In genomic region chr7:90427006-90427405, GRCm38 (mm10) we compare ENCODE assay signal across 8 mouse cellular contexts. TPM values are rescaled to one million over a fixed set of nuclear protein-coding genes. Genes with fewer than 3 reads are reported as not detected.
DNase-seq lines count a peak whose midpoint lies in the region; ATAC-seq lines count a peak whose summit lies in the region.

No protein-coding gene starts in this region.

- H3K4me3 ChIP-seq in kidney, embryonic 16.5 days (ENCODE audit: low read length), result 0 out of 2 replicates have a peak overlapping the region, but pooled peaks have one; percentile 48
- peak overlapping the region; percentile 50 for H3K4me3 ChIP-seq in forebrain, embryonic 10.5 days
- H3K4me3 ChIP-seq in hindbrain, embryonic 16.5 days (ENCODE audit: low read length), result peak overlapping the region; percentile 51
- peak overlapping the region; percentile 43 for H3K4me3 ChIP-seq in midbrain, embryonic 13.5 days (replicated peaks)

- H3K27me3 ChIP-seq in kidney, embryonic 16.5 days (ENCODE audit: insufficient read depth, low read length), result 0 out of 2 replicates have a peak, but pooled peaks cover 2% of the 10 kb centered on the region
- H3K27me3 ChIP-seq in forebrain, embryonic 10.5 days (ENCODE audit: poor library complexity, severe bottlenecking), result no peaks in the 10 kb centered on the region
- H3K27me3 ChIP-seq in hindbrain, embryonic 16.5 days (replicated peaks; ENCODE audit: control insufficient read depth, insufficient read depth, low read length), result no peaks in the 10 kb centered on the region
- H3K27me3 ChIP-seq in midbrain, embryonic 13.5 days, result no peaks in the 10 kb centered on the region

- peak overlapping the region; percentile 70 for H3K4me2 ChIP-seq in kidney, embryonic 16.5 days (replicated peaks; ENCODE audit: low read depth, low read length)
- peak overlapping the region; percentile 87 for H3K4me2 ChIP-seq in hindbrain, embryonic 16.5 days (ENCODE audit: low read length)
- H3K4me2 ChIP-seq in midbrain, embryonic 13.5 days (replicated peaks), result peak overlapping the region; percentile 73

- no peaks in the 10 kb centered on the region for H3K9me3 ChIP-seq in kidney, embryonic 16.5 days (ENCODE audit: low read length)
- H3K9me3 ChIP-seq in forebrain, embryonic 10.5 days, result no peaks in the 10 kb centered on the region
- H3K9me3 ChIP-seq in hindbrain, embryonic 16.5 days (ENCODE audit: control insufficient read depth, low read length), result no peaks in the 10 kb centered on the region
- no peaks in the 10 kb centered on the region for H3K9me3 ChIP-seq in midbrain, embryonic 13.5 days

- no peak overlapping the region; the same call in 1 of the 2 replicates for H3K9ac ChIP-seq in kidney, embryonic 16.5 days (replicated peaks; ENCODE audit: low read length)
- peak overlapping the region; percentile 65; the same call in 1 of the 2 replicates for H3K9ac ChIP-seq in hindbrain, embryonic 16.5 days (ENCODE audit: low read depth, low read length)
- H3K9ac ChIP-seq in midbrain, embryonic 13.5 days (replicated peaks), result peak overlapping the region; percentile 56

- no peaks in the 10 kb centered on the region for H3K36me3 ChIP-seq in kidney, embryonic 16.5 days (ENCODE audit: insufficient read depth, low read length)
- H3K36me3 ChIP-seq in forebrain, embryonic 10.5 days (replicated peaks), result no peaks in the 10 kb centered on the region
- H3K36me3 ChIP-seq in hindbrain, embryonic 16.5 days (ENCODE audit: control insufficient read depth, insufficient read depth, low read length), result no peaks in the 10 kb centered on the region
- no peaks in the 10 kb centered on the region for H3K36me3 ChIP-seq in midbrain, embryonic 13.5 days

- DNase-seq in kidney, adult 11 months, result no peak
- no peak for DNase-seq in forebrain, embryonic 10.5 days (ENCODE audit: extremely low spot score, low spot score)
- DNase-seq in thymus, postnatal 25 days, result no peak

- no peak for ATAC-seq in kidney, embryonic 16.5 days (ENCODE audit: low FRiP score, low TSS enrichment)
- ATAC-seq in hindbrain, embryonic 16.5 days, result no peak
- ATAC-seq in midbrain, embryonic 13.5 days, result no peak
- ATAC-seq in erythroblast, adult 5-6 weeks (replicated peaks; ENCODE audit: low FRiP score, poor library complexity, severe bottlenecking), result no peak
- ATAC-seq in CD4-positive, CD25-positive, alpha-beta regulatory T cell, adult 4 months, result no peak

- no peak overlapping the region for H3K27ac ChIP-seq in kidney, embryonic 16.5 days (ENCODE audit: low read length)
- H3K27ac ChIP-seq in forebrain, embryonic 10.5 days, result no peak overlapping the region
- no peak overlapping the region for H3K27ac ChIP-seq in hindbrain, embryonic 16.5 days (ENCODE audit: low read depth, low read length)
- no peak overlapping the region for H3K27ac ChIP-seq in midbrain, embryonic 13.5 days

- WGBS in kidney, embryonic 16.5 days, result 58% methylated on average over 9 of the region's 9 CpGs
- WGBS in forebrain, embryonic 10.5 days, result 74% methylated on average over 9 of the region's 9 CpGs
- 72% methylated on average over 9 of the region's 9 CpGs for WGBS in hindbrain, embryonic 16.5 days
- WGBS in midbrain, embryonic 13.5 days, result 66% methylated on average over 9 of the region's 9 CpGs

- no peaks in the 10 kb centered on the region for H3K4me1 ChIP-seq in kidney, embryonic 16.5 days (ENCODE audit: insufficient read depth, low read length)
- peaks cover 12% of the 10 kb centered on the region; the same call in 1 of the 2 replicates for H3K4me1 ChIP-seq in forebrain, embryonic 10.5 days
- peaks cover 6% of the 10 kb centered on the region for H3K4me1 ChIP-seq in hindbrain, embryonic 16.5 days (ENCODE audit: control insufficient read depth, insufficient read depth, low read depth, low read length)
- H3K4me1 ChIP-seq in midbrain, embryonic 13.5 days (replicated peaks), result peaks cover 7% of the 10 kb centered on the region

RNA-seq across cellular contexts. Expression of gene Ccdc89, which starts 0.6 kb away (rescaled TPM):
- polyA plus RNA-seq in kidney, embryonic 16.5 days (2015; fragmentation: Nextera tagmentation; extraction: Ambion mirVana), result 1.2 and 1.3 TPM in 2 replicates
- 2.4 and 2.5 TPM in 2 replicates for polyA plus RNA-seq in forebrain, embryonic 10.5 days (2016; fragmentation: Nextera tagmentation; extraction: Ambion mirVana)
- polyA plus RNA-seq in hindbrain, embryonic 16.5 days (2015; fragmentation: Nextera tagmentation; extraction: Ambion mirVana), result 1.5 and 2.1 TPM in 2 replicates
- 2.8 and 2.9 TPM in 2 replicates for polyA plus RNA-seq in midbrain, embryonic 13.5 days (2015; fragmentation: Nextera tagmentation; extraction: Ambion mirVana)
- not detected in 2 replicates for total RNA-seq in erythroblast, adult 5-6 weeks (2015; ENCODE audit: low replicate concordance)
- not detected in 2 replicates for total RNA-seq in erythroblast, adult 5-6 weeks (2017; ENCODE audit: low replicate concordance)
- polyA plus RNA-seq in CD4-positive, CD25-positive, alpha-beta regulatory T cell, adult 4 months (2017; shearing (Covaris generic)), result not detected

RNA-seq across cellular contexts. Expression of gene Crebzf, which starts 15.5 kb away (rescaled TPM):
- polyA plus RNA-seq in kidney, embryonic 16.5 days (2015; fragmentation: Nextera tagmentation; extraction: Ambion mirVana), result 18.1 and 20.7 TPM in 2 replicates
- polyA plus RNA-seq in forebrain, embryonic 10.5 days (2016; fragmentation: Nextera tagmentation; extraction: Ambion mirVana), result 21.8 and 24.2 TPM in 2 replicates
- polyA plus RNA-seq in hindbrain, embryonic 16.5 days (2015; fragmentation: Nextera tagmentation; extraction: Ambion mirVana), result 17.0 and 23.2 TPM in 2 replicates
- 34.1 and 39.5 TPM in 2 replicates for polyA plus RNA-seq in midbrain, embryonic 13.5 days (2015; fragmentation: Nextera tagmentation; extraction: Ambion mirVana)
- total RNA-seq in erythroblast, adult 5-6 weeks (2015; ENCODE audit: low replicate concordance), result 66.3 and 72.1 TPM in 2 replicates
- total RNA-seq in erythroblast, adult 5-6 weeks (2017; ENCODE audit: low replicate concordance), result 54.6 and 56.1 TPM in 2 replicates
- polyA plus RNA-seq in CD4-positive, CD25-positive, alpha-beta regulatory T cell, adult 4 months (2017; shearing (Covaris generic)), result 10 to 100 TPM; 13.7 to 29.0 TPM

RNA-seq across cellular contexts. Expression of gene Tmem126a, which starts 30.0 kb away (rescaled TPM):
- 109 and 114 TPM in 2 replicates for polyA plus RNA-seq in kidney, embryonic 16.5 days (2015; fragmentation: Nextera tagmentation; extraction: Ambion mirVana)
- 135 and 140 TPM in 2 replicates for polyA plus RNA-seq in forebrain, embryonic 10.5 days (2016; fragmentation: Nextera tagmentation; extraction: Ambion mirVana)
- 123 and 136 TPM in 2 replicates for polyA plus RNA-seq in hindbrain, embryonic 16.5 days (2015; fragmentation: Nextera tagmentation; extraction: Ambion mirVana)
- polyA plus RNA-seq in midbrain, embryonic 13.5 days (2015; fragmentation: Nextera tagmentation; extraction: Ambion mirVana), result 134 and 140 TPM in 2 replicates
- 2.7 and 8.8 TPM in 2 replicates for total RNA-seq in erythroblast, adult 5-6 weeks (2015; ENCODE audit: low replicate concordance)
- 4.9 and 7.2 TPM in 2 replicates for total RNA-seq in erythroblast, adult 5-6 weeks (2017; ENCODE audit: low replicate concordance)
- polyA plus RNA-seq in CD4-positive, CD25-positive, alpha-beta regulatory T cell, adult 4 months (2017; shearing (Covaris generic)), result 10 to 100 TPM; 67.2 to 77.1 TPM

RNA-seq across cellular contexts. Expression of gene Tmem126b, which starts 48.8 kb away (rescaled TPM):
- polyA plus RNA-seq in kidney, embryonic 16.5 days (2015; fragmentation: Nextera tagmentation; extraction: Ambion mirVana), result 42.3 and 44.3 TPM in 2 replicates
- polyA plus RNA-seq in forebrain, embryonic 10.5 days (2016; fragmentation: Nextera tagmentation; extraction: Ambion mirVana), result 31.6 and 32.9 TPM in 2 replicates
- polyA plus RNA-seq in hindbrain, embryonic 16.5 days (2015; fragmentation: Nextera tagmentation; extraction: Ambion mirVana), result 48.0 and 48.1 TPM in 2 replicates
- 46.4 and 46.7 TPM in 2 replicates for polyA plus RNA-seq in midbrain, embryonic 13.5 days (2015; fragmentation: Nextera tagmentation; extraction: Ambion mirVana)
- 4.6 and 7.1 TPM in 2 replicates for total RNA-seq in erythroblast, adult 5-6 weeks (2015; ENCODE audit: low replicate concordance)
- 3.2 and 5.6 TPM in 2 replicates for total RNA-seq in erythroblast, adult 5-6 weeks (2017; ENCODE audit: low replicate concordance)
- polyA plus RNA-seq in CD4-positive, CD25-positive, alpha-beta regulatory T cell, adult 4 months (2017; shearing (Covaris generic)), result 10 to 100 TPM; 40.1 to 42.2 TPM

RNA-seq across cellular contexts. Expression of gene Dlg2, which starts 49.5 kb away (rescaled TPM):
- 0.98 and 1.0 TPM in 2 replicates for polyA plus RNA-seq in kidney, embryonic 16.5 days (2015; fragmentation: Nextera tagmentation; extraction: Ambion mirVana)
- polyA plus RNA-seq in forebrain, embryonic 10.5 days (2016; fragmentation: Nextera tagmentation; extraction: Ambion mirVana), result 0.95 and 0.96 TPM in 2 replicates
- polyA plus RNA-seq in hindbrain, embryonic 16.5 days (2015; fragmentation: Nextera tagmentation; extraction: Ambion mirVana), result 25.5 and 28.3 TPM in 2 replicates
- 13.0 and 13.9 TPM in 2 replicates for polyA plus RNA-seq in midbrain, embryonic 13.5 days (2015; fragmentation: Nextera tagmentation; extraction: Ambion mirVana)
- total RNA-seq in erythroblast, adult 5-6 weeks (2015; ENCODE audit: low replicate concordance), result 0.21 and 1.2 TPM in 2 replicates
- total RNA-seq in erythroblast, adult 5-6 weeks (2017; ENCODE audit: low replicate concordance), result 0.60 TPM in 1 of 2 replicates, not detected in the other
- polyA plus RNA-seq in CD4-positive, CD25-positive, alpha-beta regulatory T cell, adult 4 months (2017; shearing (Covaris generic)), result under 1 TPM; 0.50 to 0.86 TPM
